Mouse (Mus musculus) granulocyte monocyte progenitor cell, adult 5-6 weeks (primary cell): ENCODE results near the gene Cort. TPM values are rescaled to one million over a fixed set of nuclear protein-coding genes. Genes with fewer than 3 reads are reported as not detected.
"Not testable (repeated sequence)": the region's sequence is repeated elsewhere in the genome, so short reads cannot be mapped to it uniquely, and the experiment has no call there.

Experiments used
- ATAC-seq: replicated peaks from 2 replicates; pipeline ENCODE4 v1.8.0; 2016; ENCODE audit warnings: mild to moderate bottlenecking, moderate TSS enrichment, inconsistent platforms; ENCODE audit not compliant: poor library complexity, severe bottlenecking
- total RNA-seq, 2 experiments: library from RNA; stranded (forward) in 1 of 2; stranded (reverse) in 1 of 2; fragments of 200-712, 200-1000 nt in 1 of 2; fragments of >200 nt in 1 of 2; fragmentation: Nextera tagmentation in 1 of 2; gene quantifications; 2 replicates each; pipeline ENCODE4 v1.2.3; 2014 to 2017

The Cort gene
- 0.92 TPM in 1 of 2 replicates, not detected in the other for total RNA-seq (2014; fragmentation: Nextera tagmentation)
- not detected in 2 replicates for total RNA-seq (2017)

- no peak for ATAC-seq
Observed at GRCm38 (mm10) chr4:149126663-149127062, at the start of gene Cort. Gene Cort (minus strand): TSS chr4:149126763.

DNA sequence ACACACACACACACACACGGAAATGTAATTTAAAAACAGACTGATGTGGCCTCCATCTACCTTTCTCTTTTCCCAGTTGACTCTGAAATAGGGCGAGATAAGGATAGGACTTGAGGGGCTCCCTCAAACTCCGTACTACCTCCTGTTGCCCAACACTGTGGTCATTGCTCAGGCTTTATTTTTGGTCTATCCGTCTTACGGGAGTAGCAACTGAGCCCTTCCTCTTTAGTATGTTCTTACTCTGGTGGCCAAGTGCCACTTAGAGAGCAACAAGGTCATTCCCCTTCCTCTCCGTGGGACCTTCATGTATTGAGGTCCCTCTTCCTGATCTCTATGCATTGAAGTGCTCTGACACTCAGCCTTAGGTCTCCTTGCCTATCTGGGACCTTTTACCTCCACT lies 47.1 kb upstream of the Cort start:
- peak; percentile 81 for ATAC-seq

GRCm38 (mm10) chr4:149172666-149173065 lies 46.1 kb upstream of the Cort start:
- no peak for ATAC-seq

GRCm38 (mm10) chr4:149172083-149172482 lies 45.5 kb upstream of the Cort start:
- ATAC-seq: no peak

DNA sequence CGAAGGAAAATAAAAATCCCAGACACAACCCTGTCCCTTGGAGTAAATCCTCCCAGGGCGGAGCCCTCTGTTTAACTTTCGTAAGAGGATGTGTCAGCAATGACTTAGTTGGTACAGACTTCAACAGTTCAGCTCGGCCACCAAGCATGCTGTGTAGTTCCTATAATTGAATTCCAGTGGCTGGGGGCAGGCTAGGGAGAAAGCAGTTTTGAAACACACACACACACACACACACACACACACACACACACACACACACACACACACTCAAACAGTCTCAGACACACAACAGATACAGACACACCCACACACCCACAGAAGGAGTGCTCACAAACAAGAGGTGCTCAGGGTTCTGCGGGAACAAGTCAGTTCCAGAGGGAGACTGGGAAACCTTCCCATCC lies 45.0 kb upstream of the Cort start:
- ATAC-seq: peak; percentile 48

DNA sequence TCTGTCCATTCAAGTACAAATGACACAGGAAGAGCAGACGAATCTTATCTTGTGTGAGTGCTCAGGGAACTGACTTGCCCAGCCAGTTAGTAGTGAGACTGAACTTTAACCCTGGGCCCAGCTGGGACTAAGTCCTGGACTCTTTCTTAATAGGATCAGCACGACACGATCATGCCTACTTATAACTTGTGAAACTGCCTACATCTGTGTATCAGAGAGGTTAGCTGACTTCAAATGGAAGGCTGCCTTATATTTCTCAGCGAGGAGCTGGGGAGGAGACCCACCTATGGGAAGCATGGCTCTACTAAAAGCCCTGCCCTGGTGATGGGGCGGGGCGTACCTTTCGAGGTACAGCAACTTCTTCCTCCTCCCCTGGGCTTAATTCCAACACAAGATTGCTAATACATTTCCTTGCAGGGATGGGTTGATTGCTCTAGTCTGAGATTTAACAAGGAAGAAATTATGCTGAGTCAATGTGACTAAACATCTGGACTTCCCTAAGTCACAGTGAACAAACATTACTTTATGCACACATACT lies 43.9 kb upstream of the Cort start:
- peak; percentile 35 for ATAC-seq

GRCm38 (mm10) chr4:149169926-149170325 lies 43.4 kb upstream of the Cort start:
- ATAC-seq: not testable (repeated sequence)

DNA sequence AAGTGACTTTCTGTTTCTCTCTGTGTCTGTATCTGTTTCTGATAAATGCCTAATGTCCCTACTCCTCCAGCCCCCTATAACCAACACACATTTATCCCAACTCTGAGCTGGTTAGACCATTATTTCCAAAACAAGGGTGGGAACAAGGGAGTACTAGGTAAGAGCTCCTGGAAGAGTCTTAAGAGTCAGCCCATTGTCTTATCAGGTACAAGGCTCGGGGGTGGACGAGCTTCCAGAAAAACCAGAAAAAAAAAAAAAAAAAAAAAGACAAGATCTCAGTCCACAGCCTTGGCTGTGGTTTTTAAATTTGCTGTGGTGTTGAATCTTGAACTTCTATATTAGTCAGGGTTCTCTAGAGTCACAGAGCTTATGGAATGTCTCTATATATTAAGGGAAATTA lies 41.5 kb upstream of the Cort start:
- no peak for ATAC-seq

DNA sequence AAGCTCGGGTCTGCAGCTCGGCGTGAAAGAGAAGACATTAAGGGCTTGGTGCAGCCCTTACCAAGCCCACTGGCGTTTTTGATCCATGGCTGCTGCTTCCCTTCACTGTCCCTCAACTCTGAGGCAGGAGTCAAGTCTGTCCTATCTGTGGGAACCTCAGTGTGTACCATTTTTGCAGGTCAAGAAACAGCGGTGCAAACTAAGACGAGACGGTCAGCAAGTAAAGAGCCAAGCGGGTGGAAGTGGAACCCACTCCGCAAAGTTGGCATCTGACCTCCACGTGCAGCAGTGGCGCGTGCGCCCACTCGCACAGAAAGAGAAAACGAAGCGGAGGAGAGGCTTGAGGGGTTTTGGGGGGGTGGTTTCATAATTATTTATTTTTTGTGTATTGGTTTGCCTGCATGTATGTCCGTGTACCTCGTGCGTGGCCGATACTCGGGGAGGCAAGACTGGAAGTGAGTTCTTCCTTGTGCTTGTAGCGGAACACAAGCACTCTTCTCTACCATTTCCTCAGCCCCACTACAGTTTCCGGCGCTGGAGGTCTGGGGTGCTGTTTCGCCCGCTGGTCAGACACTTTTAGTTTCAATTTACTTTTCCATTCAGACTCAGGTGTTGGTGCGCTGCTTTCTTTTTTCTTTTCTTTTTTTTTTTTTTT lies 40.5 kb upstream of the Cort start:
- ATAC-seq: peak; percentile 26

- peak; percentile 89 for ATAC-seq
Observed at GRCm38 (mm10) chr4:149166215-149166946, 39.8 kb upstream of the Cort start, which contains the start of gene Pgd. Gene Pgd (minus strand): TSS chr4:149166771.

DNA sequence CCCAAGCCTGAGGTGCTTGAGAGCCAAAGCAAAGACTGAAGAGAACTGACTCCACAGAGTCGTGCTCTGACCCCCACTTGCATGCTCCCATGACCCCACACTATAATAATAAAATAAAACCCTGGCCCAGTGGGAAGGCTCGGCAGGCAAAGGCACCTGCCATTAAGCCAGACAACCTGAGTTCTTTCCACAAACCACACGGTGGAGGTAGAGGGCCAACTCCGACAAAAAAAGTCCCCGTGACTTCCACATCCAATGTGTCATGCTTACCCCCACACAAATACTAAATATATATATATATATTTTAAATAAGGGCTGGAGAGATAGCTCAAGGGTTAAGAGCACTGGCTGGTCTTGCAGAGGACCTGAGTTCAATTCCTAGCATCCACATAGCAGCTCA lies 37.6 kb upstream of the Cort start:
- ATAC-seq: no peak

- no peak for ATAC-seq
Observed at GRCm38 (mm10) chr4:149163196-149163595, 36.6 kb upstream of the Cort start.

DNA sequence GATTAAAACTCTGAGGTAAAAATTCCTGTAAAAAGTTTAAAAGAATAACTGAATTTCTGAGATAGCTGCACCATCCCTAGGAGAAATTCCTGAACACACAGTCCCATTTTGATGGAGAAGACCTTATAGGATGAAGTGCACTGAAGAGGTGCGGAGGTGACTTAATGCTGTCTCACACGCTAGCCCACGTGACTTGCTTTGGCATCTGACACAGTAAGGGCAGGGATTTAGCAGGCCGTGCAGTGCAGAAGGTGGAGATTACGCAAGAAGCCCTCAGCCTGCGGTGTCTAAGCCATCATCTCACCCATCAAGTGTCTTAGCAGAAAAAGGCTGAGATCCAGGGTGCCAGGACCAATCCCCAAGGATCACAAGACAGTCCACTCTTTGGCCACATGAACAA lies 34.6 kb upstream of the Cort start:
- ATAC-seq: peak; percentile 58

- ATAC-seq: no peak
Observed at GRCm38 (mm10) chr4:149159891-149160290, 33.3 kb upstream of the Cort start.

GRCm38 (mm10) chr4:149159203-149159602 lies 32.6 kb upstream of the Cort start:
- no peak for ATAC-seq

DNA sequence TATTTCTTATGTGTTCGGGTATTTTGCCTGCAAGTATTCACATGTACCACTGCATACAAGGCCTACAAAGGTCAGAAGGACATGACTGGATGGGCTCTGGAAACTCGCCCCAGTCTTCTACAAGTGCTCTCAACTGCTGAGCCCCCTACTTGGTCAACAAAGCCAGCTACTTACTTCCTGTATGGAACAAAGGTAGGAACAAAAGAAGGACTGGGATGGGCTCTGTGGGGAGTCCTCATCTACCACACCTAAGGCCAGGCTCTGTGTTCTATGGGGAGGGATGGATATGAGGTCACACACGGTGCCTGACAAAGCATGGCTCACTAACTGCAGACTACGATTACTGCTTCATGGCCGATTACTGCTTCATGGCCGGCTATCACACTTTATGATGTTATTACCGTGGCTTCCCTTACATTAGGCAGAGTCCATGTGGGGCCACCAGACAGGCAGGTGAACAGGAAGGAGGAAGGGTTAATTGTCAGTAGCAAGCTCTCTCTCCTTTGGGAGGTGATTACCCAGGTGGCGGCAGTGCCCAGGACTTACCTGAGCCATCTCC lies 30.9 kb upstream of the Cort start:
- no peak for ATAC-seq

- ATAC-seq: peak; percentile 95
Observed at GRCm38 (mm10) chr4:149155711-149156110, 29.1 kb upstream of the Cort start.

DNA sequence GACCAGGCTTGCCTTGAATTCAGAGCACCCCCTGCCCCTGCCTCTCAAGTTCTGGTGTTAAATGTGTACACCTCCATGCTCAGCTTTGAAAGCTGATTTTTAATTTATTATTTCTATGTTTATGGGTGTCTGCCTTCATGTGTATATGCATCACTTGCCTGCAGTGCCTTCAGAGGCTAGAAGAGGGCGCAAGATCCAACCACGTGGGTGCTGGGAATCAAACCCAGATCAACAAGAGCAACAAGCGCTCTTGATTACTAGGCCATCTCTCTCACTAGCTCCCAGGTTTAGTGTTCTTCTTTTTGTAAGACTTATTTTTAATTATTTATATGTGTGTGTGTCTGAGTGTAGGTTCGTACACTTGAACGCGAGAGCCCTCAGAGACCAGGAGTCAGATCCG lies 28.3 kb upstream of the Cort start:
- no peak for ATAC-seq

DNA sequence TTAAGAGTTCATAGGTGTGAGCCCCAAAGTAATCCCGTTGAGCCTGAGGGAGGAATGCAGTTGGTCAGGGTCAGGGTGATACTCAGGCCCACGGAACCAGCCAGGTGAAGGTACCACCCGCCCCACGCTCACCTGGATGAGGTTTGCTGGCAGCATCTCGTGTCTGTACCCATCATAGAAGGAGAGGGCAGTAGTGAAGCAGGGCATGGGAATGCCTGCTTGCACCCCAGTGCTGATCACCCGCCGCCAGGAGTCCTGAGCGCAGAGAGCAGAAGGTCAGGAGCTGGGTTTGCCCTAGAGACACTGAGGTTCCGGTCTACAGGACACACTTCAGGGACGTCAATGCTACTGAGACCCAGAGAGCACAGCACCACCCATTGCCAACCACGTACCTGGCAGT lies 24.2 kb upstream of the Cort start:
- no peak for ATAC-seq

DNA sequence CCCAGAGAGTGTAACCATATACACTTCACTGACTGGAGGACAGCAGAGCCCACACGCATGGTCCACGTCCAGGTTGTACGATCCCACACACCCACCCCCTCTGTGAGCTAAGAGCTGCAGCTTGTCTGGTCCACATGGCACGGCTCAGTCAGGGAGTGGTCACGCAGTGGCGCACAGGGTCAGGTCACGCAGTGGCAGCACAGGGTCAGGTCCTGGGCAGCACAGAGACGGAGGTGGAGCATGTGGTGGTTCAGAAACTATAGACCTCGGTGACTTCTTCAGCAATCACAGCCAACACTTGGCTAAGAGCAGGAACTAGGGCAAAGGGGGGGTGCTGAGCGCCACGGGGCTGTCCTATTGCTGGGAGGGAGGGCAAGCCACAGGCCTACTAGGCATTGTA lies 23.7 kb upstream of the Cort start:
- ATAC-seq: no peak

- no peak for ATAC-seq
Observed at GRCm38 (mm10) chr4:149149611-149150010, 23.0 kb upstream of the Cort start.
